Mouse (Mus musculus) urinary bladder, postnatal 0 days (tissue): Measurements from ENCODE around the gene Tmbim1. TPM values are rescaled to one million over a fixed set of nuclear protein-coding genes. Genes with fewer than 3 reads are reported as not detected.

Experiments
- polyA plus RNA-seq: library from polyadenylated mRNA; unstranded; fragments of >200 nt; fragmentation: Nextera tagmentation; extraction: Ambion mirVana; gene quantifications from 2 replicates; pipeline ENCODE4 v1.2.1, GENCODE M21; 2015

The Tmbim1 gene
- polyA plus RNA-seq = 98.5 and 105 TPM in 2 replicates

DNA sequence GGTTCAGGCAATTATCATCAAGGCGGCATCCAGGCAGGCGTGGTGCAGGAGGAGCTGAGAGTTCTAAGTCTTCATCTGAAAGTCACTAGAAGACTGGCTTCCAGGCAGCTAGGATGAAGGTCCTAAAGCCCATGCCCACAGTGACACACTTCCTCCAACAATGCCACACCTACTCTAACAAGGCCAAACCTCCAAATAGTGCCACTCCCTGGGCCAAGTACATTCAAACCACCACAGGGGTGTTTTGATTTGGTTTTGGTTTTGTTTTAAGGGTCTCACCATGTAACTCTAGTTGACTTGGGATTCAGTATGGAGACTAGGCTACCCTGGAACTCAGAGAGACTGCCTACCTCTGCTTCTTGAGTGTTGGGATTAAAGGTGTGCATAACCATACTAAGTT, at the start of gene Tmbim1:
Tmbim1 (minus strand) TSS at position 101 of the 400 bp plus-strand sequence.

DNA sequence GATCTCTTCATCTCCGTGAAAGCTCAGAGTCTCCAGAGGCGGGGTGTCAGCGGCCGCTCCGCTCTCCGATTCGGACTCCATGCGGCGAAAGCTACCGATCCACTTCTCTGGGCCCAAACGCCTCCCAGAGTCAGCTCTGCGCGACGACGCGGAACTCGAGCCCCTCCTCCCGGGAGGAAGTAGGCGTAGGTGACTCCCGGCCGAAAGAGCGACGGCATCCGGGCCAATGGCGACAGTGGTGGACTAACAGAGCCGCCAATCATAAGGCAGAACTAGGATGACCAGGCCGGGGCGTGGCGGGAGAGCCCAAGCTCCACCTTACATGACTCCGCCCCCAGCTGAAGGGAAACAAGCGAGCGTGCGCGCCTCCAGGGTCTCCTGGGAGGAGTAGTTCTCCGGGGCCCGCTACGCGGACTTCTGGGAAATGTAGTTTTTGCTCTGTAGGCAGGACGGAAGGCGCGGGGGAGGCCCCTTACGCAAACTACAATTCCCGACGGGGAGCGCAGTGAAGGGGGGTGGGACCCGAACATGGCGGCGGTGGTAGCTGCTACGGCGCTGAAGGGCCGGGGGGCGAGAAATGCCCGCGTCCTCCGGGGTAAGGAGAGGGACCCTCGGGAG, 20.8 kb downstream of the Tmbim1 start, which contains the start of the genes Aamp and Pnkd:
Aamp (minus strand) TSS at position 196 of the 618 bp plus-strand sequence.
Pnkd (plus strand) TSS at position 388 of the 618 bp plus-strand sequence.

DNA sequence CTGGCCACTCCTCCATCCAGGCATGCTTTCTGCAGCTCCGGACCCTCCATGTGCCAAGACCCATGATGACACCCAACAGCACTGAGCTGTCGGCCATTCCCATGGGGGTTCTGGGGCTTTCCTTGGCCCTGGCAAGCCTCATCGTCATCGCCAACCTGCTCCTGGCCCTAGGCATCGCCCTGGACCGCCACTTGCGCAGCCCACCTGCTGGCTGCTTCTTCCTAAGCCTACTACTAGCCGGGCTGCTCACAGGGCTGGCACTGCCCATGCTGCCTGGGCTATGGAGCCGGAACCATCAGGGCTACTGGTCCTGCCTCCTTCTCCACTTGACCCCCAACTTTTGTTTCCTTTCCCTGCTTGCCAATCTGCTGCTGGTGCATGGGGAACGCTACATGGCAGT, 26.9 kb downstream of the Tmbim1 start, which contains the start of gene Gpbar1:
Gpbar1 (plus strand) TSS at position 13 of the 400 bp plus-strand sequence.

Other genes with a start within 250 kb of the Tmbim1 start
- 279 and 343 TPM in 2 replicates for gene Tns1, start 181.2 kb downstream of the Tmbim1 start, polyA plus RNA-seq
- 0.15 TPM in 1 of 2 replicates, not detected in the other for gene Rufy4, start 180.1 kb downstream of the Tmbim1 start, polyA plus RNA-seq
- 0.05 and 2.8 TPM in 2 replicates for gene Cxcr2, start 151.6 kb downstream of the Tmbim1 start, polyA plus RNA-seq
- gene Cxcr1, start 111.0 kb downstream of the Tmbim1 start, polyA plus RNA-seq = not detected in 2 replicates
- gene Arpc2, start 69.5 kb downstream of the Tmbim1 start, polyA plus RNA-seq = 632 and 686 TPM in 2 replicates
- gene Gpbar1, start 27.1 kb downstream of the Tmbim1 start, polyA plus RNA-seq = 1.4 and 2.3 TPM in 2 replicates
- 160 and 178 TPM in 2 replicates for gene Aamp, start 20.9 kb downstream of the Tmbim1 start, polyA plus RNA-seq
- 80.3 and 85.3 TPM in 2 replicates for gene Pnkd, start 20.7 kb downstream of the Tmbim1 start, polyA plus RNA-seq
- 0.88 and 1.0 TPM in 2 replicates for gene Catip, start 56.5 kb upstream of the Tmbim1 start, polyA plus RNA-seq
- gene Slc11a1, start 69.6 kb upstream of the Tmbim1 start, polyA plus RNA-seq = 5.6 and 31.7 TPM in 2 replicates
- 59.2 and 61.2 TPM in 2 replicates for gene Ctdsp1, start 85.9 kb upstream of the Tmbim1 start, polyA plus RNA-seq
- 0.16 and 0.36 TPM in 2 replicates for gene Vil1, start 103.8 kb upstream of the Tmbim1 start, polyA plus RNA-seq
- 23.4 and 27.1 TPM in 2 replicates for gene Cnot9, start 200.4 kb upstream of the Tmbim1 start, polyA plus RNA-seq
- gene Plcd4, start 237.3 kb upstream of the Tmbim1 start, polyA plus RNA-seq = 0.53 and 0.79 TPM in 2 replicates
- gene Usp37, start 238.7 kb upstream of the Tmbim1 start, polyA plus RNA-seq = 9.4 and 9.5 TPM in 2 replicates